Mouse (Mus musculus): ENCODE results near the gene Crybb3. TPM values are rescaled to one million over a fixed set of nuclear protein-coding genes. Genes with fewer than 3 reads are reported as not detected.
A peak's percentile ranks its signal among the peaks of the same experiment; 100 is the strongest.

Crybb3 gene
- polyA plus RNA-seq, 1 experiment: 3.2 TPM

DNA sequence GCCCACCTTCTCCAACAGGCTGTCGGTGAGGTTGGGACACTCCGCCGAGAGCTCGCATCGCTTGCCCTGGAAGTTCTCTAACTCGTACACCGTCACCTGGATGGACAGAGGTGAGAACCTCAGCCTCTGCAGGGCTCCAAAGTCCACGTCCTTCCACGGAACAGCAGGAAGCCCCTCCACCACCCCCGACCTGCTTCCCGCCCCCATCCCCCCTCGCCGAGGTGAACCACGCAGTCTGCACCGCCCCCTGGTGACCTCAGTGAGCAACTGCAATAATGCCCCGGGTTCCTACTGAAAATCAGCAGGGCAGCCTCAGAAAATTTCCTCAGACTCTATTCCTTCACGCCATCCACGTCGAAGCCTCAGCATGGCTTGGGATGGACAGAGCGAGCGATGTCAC, 1.6 kb downstream of the Crybb3 start:
- no peak for TF ChIP-seq POLR2A (IDR thresholded peaks at IDR 0.05; ENCODE audit: borderline replicate concordance, insufficient read depth, low read length)
- TF ChIP-seq CTCF (IDR thresholded peaks at IDR 0.05; ENCODE audit: borderline replicate concordance, insufficient read depth, low read depth, low read length): peak; percentile 65
- peak; percentile 39 to 51 for DNase-seq
- no peak overlapping the region for H3K4me3 ChIP-seq (replicated peaks; ENCODE audit: insufficient read depth, low read depth, low read length)
- no peak overlapping the region for H3K27ac ChIP-seq (ENCODE audit: insufficient read depth, low read length)
- 43% methylated on average over 21 of the region's 21 CpGs for WGBS
- H3K27me3 ChIP-seq (ENCODE audit: control insufficient read depth, insufficient read depth, low read length): no peaks in the 10 kb centered on the region
- H3K4me1 ChIP-seq (ENCODE audit: control insufficient read depth, insufficient read depth, low read length): peaks cover 28% of the 10 kb centered on the region

DNA sequence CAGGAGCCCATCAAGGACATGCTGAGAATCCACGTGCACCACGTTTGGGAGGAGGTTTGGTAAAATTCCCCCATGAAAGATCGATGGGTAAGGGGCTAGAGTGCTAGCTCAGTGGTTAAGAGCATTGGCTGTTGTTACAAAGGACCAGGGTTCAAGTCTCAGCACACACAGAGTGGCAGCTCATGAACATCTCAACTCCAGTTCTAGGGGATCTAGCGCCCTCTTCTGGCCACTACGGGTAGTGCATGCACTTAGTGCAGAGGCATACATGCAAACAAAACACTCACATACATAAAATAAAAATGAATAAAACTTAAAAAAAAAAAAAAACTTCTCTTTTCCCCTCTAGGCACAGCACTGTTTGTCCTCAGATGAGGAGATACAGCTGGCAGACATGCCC, 2.7 kb downstream of the Crybb3 start:
- H3K4me1 ChIP-seq (ENCODE audit: control insufficient read depth, insufficient read depth, low read length): peaks cover 33% of the 10 kb centered on the region
- TF ChIP-seq POLR2A (IDR thresholded peaks at IDR 0.05; ENCODE audit: borderline replicate concordance, insufficient read depth, low read length): no peak
- peak; percentile 55 for TF ChIP-seq CTCF (IDR thresholded peaks at IDR 0.05; ENCODE audit: borderline replicate concordance, insufficient read depth, low read depth, low read length)

DNA sequence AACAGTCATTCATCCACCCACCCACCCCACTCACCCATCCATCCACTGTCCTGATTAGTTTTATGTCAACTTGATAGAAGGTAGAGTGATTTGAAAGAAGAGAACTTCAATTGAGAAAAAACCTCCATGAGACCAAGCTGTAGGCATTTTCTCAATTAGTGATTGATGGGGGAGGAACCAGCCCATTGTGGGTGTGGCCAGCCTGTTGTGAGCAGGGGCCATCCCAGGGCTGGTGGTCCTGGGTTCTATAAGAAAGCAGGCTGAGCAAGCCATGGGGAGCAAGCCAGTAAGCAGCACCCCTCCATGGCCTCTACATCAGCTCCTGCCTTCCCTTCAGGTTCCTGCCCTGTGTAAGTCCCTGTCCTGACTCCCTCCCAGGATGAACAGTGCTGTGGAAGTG, 11.4 kb downstream of the Crybb3 start, which contains the start of gene Crybb2:
Gene Crybb2, minus strand, starts transcription at position 101 of the 400 bp plus-strand sequence.
- TF ChIP-seq CTCF (IDR thresholded peaks at IDR 0.05; ENCODE audit: borderline replicate concordance, insufficient read depth, low read depth, low read length): no peak
- DNase-seq: no peak
- H3K27me3 ChIP-seq (ENCODE audit: control insufficient read depth, insufficient read depth, low read length): no peaks in the 10 kb centered on the region

More for the DNA sequence above, 2.7 kb downstream of the Crybb3 start:
- no peak for DNase-seq
- Histone ChIP-seq H3K27me3 (ENCODE audit: control insufficient read depth, insufficient read depth, low read length) (no peaks in the 10 kb centered on the region), H3K4me3 (replicated peaks; ENCODE audit: insufficient read depth, low read depth, low read length) (no peak overlapping the region), H3K27ac (ENCODE audit: insufficient read depth, low read length) (no peak overlapping the region)
- 55% methylated on average over 5 of the region's 5 CpGs for WGBS

DNA sequence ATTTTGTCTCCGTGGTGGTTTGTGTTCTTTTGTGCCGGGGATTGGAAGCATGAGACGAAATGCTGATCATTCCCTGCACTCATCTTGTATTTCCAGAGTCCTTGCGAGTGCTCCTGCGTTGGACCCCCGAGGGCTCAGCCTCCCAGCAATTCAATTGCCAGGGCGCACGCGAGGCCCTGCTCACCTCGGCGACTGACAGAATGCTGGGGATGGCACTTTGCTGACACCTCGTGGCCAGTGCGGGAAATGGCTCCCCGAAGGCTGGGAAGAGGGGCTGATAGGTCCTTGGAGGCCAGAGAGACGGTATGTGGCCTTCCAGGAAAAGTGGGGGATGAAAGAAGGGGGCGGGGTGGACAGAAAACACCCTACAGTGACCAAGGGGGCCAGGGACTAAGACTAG, 27.1 kb downstream of the Crybb3 start:
- Histone ChIP-seq H3K4me1 (ENCODE audit: control insufficient read depth, insufficient read depth, low read length) (peaks cover 16% of the 10 kb centered on the region), H3K27ac (ENCODE audit: insufficient read depth, low read length) (no peak overlapping the region), H3K4me3 (replicated peaks; ENCODE audit: insufficient read depth, low read depth, low read length) (no peak overlapping the region), H3K27me3 (ENCODE audit: control insufficient read depth, insufficient read depth, low read length) (no peaks in the 10 kb centered on the region)
- DNase-seq: peak; percentile 79 to 91
- WGBS: 10% methylated on average over 16 of the region's 16 CpGs
- peak; percentile 99 for TF ChIP-seq CTCF (IDR thresholded peaks at IDR 0.05; ENCODE audit: borderline replicate concordance, insufficient read depth, low read depth, low read length)
- no peak for TF ChIP-seq POLR2A (IDR thresholded peaks at IDR 0.05; ENCODE audit: borderline replicate concordance, insufficient read depth, low read length)

More for the DNA sequence above, 11.4 kb downstream of the Crybb3 start, which contains the start of gene Crybb2:
- H3K4me1 ChIP-seq (ENCODE audit: control insufficient read depth, insufficient read depth, low read length): peaks cover 24% of the 10 kb centered on the region
- H3K4me3 ChIP-seq (replicated peaks; ENCODE audit: insufficient read depth, low read depth, low read length): no peak within 1 kb of the TSS
- no peak within 1 kb of the TSS for H3K27ac ChIP-seq (ENCODE audit: insufficient read depth, low read length)

DNA sequence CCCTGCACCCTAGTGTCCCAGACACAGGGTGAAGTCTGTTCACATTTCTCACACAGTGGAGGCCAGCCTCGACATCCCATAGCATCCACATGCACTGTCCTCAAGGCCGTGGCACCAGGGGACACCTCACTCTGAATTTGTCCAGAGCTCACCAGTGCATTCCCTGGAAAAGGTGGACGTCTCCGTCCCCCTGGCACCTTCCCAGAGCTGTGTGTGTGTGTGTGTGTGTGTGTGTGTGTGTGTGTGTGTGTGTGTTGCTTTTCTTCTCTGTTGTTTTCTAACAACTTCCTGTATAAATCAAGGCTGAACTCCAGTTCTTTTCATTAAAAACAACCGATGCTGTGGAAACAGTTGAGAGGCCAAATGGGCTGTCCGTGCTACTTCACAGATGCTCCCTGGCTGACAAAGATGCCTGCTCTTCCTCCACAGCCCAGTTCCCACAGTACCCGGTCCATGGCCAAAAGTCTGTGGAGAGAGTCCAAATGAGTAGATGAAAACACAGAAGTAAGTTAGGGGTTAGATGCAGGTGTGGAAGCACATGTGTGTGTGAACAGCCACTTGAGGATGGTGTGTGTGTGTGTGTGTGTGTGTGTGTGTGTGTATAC, 30.7 kb downstream of the Crybb3 start:
- no peak for DNase-seq
- 29% methylated on average over 7 of the region's 7 CpGs for WGBS
- no peaks in the 10 kb centered on the region for H3K27me3 ChIP-seq (ENCODE audit: control insufficient read depth, insufficient read depth, low read length)
- H3K4me1 ChIP-seq (ENCODE audit: control insufficient read depth, insufficient read depth, low read length): peaks cover 18% of the 10 kb centered on the region
- TF ChIP-seq POLR2A (IDR thresholded peaks at IDR 0.05; ENCODE audit: borderline replicate concordance, insufficient read depth, low read length) (no peak), CTCF (IDR thresholded peaks at IDR 0.05; ENCODE audit: borderline replicate concordance, insufficient read depth, low read depth, low read length) (no peak)
- no peak overlapping the region for H3K27ac ChIP-seq (ENCODE audit: insufficient read depth, low read length)
- no peak overlapping the region for H3K4me3 ChIP-seq (replicated peaks; ENCODE audit: insufficient read depth, low read depth, low read length)

DNA sequence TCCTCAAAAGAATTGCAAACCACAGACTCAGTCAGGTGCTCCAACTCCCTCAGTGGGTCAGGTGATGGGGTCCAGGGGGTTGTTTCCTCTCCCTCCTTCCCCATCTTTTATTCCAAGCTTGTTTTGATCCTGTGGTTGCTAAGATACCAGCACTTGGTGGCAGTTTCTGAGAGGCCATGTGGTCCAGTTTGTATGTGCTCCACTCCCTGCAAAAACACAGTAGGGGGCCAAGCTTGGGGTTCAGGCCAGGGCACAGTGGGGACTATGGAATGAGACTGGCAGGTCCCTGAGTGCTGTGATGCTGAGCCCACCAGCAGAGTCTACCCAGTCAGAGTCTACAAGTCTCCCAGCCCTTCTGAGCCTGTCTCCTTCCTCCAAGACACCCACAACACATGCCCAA, 31.5 kb downstream of the Crybb3 start:
- DNase-seq: no peak

DNA sequence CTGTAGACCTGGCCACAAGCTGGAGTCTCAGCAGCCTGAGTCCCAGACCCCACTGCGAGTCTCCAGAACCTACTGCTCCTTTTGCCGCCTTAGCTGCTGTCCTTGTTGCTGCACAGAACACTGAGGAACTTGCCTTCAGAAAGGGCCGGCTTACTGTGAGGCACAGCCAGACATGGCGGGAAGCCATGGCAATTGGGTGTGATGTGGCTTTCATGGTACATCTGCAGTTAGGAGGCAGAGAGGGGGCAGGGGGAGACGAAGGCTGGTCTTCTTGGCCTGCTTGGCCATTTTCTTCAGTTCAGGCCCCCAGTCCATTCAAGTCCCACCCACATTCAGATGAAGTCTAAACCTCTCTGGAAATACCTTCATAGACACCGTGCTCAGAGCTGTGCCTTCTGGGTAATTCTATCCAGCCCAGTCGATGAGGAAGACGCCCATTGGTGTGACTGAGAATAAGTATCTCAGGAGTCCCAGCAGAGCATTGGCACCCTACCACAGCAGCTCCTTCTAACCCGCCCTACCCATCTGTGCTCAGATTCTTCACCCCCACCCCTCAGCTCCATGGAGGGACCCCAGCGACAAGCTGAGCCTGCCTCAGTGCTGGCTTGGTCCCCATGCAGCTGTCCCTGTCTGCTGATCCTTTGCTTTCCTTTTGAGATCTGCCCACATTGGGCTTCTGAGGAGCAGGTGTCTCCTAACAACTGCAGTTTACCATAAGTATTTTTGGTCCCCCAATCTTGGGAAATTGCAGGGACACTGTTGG, 35.7 kb downstream of the Crybb3 start:
- no peak for DNase-seq

More for the DNA sequence above, 31.5 kb downstream of the Crybb3 start:
- H3K4me3 ChIP-seq (replicated peaks; ENCODE audit: insufficient read depth, low read depth, low read length): no peak overlapping the region
- H3K27me3 ChIP-seq (ENCODE audit: control insufficient read depth, insufficient read depth, low read length): no peaks in the 10 kb centered on the region
- peaks cover 23% of the 10 kb centered on the region for H3K4me1 ChIP-seq (ENCODE audit: control insufficient read depth, insufficient read depth, low read length)
- H3K27ac ChIP-seq (ENCODE audit: insufficient read depth, low read length): no peak overlapping the region
- TF ChIP-seq POLR2A (IDR thresholded peaks at IDR 0.05; ENCODE audit: borderline replicate concordance, insufficient read depth, low read length): no peak
- no peak for TF ChIP-seq CTCF (IDR thresholded peaks at IDR 0.05; ENCODE audit: borderline replicate concordance, insufficient read depth, low read depth, low read length)

DNA sequence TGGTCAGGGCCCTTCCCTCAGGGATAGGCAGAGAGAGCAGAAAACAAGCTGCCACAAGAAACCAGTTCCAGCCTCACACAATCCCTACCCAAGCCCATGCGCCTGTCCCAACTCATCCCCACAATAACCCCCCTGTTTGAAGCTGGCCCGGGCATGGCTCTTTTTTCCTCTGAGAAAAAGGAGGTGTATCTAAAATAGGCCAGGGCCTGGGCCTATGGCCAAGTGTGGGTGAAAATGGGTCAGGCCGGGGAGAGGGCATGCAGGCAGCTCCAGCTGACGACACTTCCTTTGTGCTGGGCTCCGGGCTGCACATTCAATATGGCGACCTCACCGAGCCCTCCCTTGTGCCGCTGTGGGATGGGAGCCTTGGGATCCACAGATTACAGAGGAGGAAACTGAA, 37.9 kb downstream of the Crybb3 start:
- H3K27ac ChIP-seq (ENCODE audit: insufficient read depth, low read length): peak overlapping the region; percentile 96

More for the DNA sequence above, 35.7 kb downstream of the Crybb3 start:
- TF ChIP-seq POLR2A (IDR thresholded peaks at IDR 0.05; ENCODE audit: borderline replicate concordance, insufficient read depth, low read length): no peak
- TF ChIP-seq CTCF (IDR thresholded peaks at IDR 0.05; ENCODE audit: borderline replicate concordance, insufficient read depth, low read depth, low read length): no peak
- 69% methylated on average over 10 of the region's 10 CpGs for whole genome bisulfite sequencing
- H3K27me3 ChIP-seq (ENCODE audit: control insufficient read depth, insufficient read depth, low read length): no peaks in the 10 kb centered on the region
- peaks cover 46% of the 10 kb centered on the region for H3K4me1 ChIP-seq (ENCODE audit: control insufficient read depth, insufficient read depth, low read length)
- no peak overlapping the region for H3K27ac ChIP-seq (ENCODE audit: insufficient read depth, low read length)
- H3K4me3 ChIP-seq (replicated peaks; ENCODE audit: insufficient read depth, low read depth, low read length): no peak overlapping the region

More for the DNA sequence above, 37.9 kb downstream of the Crybb3 start:
- WGBS: 4% methylated on average over 8 of the region's 8 CpGs
- TF ChIP-seq CTCF (IDR thresholded peaks at IDR 0.05; ENCODE audit: borderline replicate concordance, insufficient read depth, low read depth, low read length): no peak
- no peak for TF ChIP-seq POLR2A (IDR thresholded peaks at IDR 0.05; ENCODE audit: borderline replicate concordance, insufficient read depth, low read length)
- H3K4me3 ChIP-seq (replicated peaks; ENCODE audit: insufficient read depth, low read depth, low read length): no peak overlapping the region
- H3K4me1 ChIP-seq (ENCODE audit: control insufficient read depth, insufficient read depth, low read length): peaks cover 42% of the 10 kb centered on the region
- H3K27me3 ChIP-seq (ENCODE audit: control insufficient read depth, insufficient read depth, low read length): no peaks in the 10 kb centered on the region
- peak; percentile 92 to 96 for DNase-seq
